Mouse (Mus musculus): Measurements from ENCODE around the gene Myl12a.

- TF ChIP-seq CTCF (IDR thresholded peaks at IDR 0.05; ENCODE audit: low read depth, low read length) (no peak), POLR2A (IDR thresholded peaks at IDR 0.05; ENCODE audit: extremely low read depth, insufficient read depth, low read length) (no peak)
Observed at GRCm38 (mm10) chr17:71001699-71002080, 988 bp downstream of the Myl12a start.

Data from liver, adult 2 months (tissue).